Mouse (Mus musculus): ENCODE data around the gene Sash1.

DNA sequence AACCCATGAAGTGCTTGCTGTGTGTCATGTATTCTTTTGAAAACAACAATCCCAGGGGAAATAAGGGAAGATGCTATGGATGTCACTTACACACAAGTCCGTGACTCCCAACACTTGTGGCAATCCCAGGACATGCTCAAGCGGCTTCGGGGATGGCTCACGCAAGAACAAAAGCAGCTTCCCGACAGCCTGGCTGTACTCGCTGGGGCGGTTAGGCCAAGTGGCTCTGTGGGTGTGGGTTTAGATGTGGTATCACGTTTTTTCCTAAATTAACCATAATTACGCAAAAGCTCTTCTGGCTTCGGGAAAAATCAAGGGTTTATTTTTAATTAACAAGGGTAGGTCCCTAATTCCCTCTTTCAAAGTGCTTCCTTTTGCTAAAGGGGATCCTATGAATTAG is 59.6 kb downstream of the Sash1 start:
- no peak for TF ChIP-seq POLR2A (IDR thresholded peaks at IDR 0.05; ENCODE audit: extremely low read depth, insufficient read depth, low read length)
- no peak for TF ChIP-seq CTCF (IDR thresholded peaks at IDR 0.05; ENCODE audit: extremely low read depth, insufficient read depth, low read length)

All from cortical plate, adult 2 months (tissue).